Mouse (Mus musculus) lung, postnatal 0 days (tissue): ENCODE data around the gene Shc3.

ENCODE experiments used
- CTCF ChIP-seq: IDR thresholded peaks from 2 replicates; pipeline ENCODE4 v1.5.1; 2016; ENCODE audit warnings: antibody characterized with exemption, mild to moderate bottlenecking
- EP300 ChIP-seq: IDR thresholded peaks from 2 replicates; pipeline ENCODE4 v1.6.1; 2016; ENCODE audit warnings: antibody characterized with exemption, mild to moderate bottlenecking, control low read depth

DNA sequence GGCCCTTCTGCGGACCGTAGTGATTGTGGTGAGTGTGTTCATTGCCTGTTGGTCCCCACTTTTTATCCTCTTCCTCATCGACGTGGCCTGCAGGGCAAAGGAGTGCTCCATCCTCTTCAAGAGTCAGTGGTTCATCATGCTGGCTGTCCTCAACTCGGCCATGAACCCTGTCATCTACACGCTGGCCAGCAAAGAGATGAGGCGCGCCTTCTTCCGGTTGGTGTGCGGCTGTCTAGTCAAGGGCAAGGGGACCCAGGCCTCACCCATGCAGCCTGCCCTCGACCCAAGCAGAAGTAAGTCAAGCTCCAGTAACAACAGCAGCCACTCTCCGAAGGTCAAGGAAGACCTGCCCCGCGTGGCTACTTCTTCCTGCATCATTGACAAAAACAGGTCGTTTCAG lies 149.7 kb downstream of the Shc3 start:
- no peak for TF ChIP-seq CTCF
- TF ChIP-seq EP300 = no peak
